Mouse (Mus musculus): ENCODE data around the gene Plagl1. TPM values are rescaled to one million over a fixed set of nuclear protein-coding genes. Genes with fewer than 3 reads are reported as not detected.
A peak's percentile ranks its signal among the peaks of the same experiment; 100 is the strongest.

Plagl1 gene
- polyA plus RNA-seq, 1 experiment, result 47.5 TPM

DNA sequence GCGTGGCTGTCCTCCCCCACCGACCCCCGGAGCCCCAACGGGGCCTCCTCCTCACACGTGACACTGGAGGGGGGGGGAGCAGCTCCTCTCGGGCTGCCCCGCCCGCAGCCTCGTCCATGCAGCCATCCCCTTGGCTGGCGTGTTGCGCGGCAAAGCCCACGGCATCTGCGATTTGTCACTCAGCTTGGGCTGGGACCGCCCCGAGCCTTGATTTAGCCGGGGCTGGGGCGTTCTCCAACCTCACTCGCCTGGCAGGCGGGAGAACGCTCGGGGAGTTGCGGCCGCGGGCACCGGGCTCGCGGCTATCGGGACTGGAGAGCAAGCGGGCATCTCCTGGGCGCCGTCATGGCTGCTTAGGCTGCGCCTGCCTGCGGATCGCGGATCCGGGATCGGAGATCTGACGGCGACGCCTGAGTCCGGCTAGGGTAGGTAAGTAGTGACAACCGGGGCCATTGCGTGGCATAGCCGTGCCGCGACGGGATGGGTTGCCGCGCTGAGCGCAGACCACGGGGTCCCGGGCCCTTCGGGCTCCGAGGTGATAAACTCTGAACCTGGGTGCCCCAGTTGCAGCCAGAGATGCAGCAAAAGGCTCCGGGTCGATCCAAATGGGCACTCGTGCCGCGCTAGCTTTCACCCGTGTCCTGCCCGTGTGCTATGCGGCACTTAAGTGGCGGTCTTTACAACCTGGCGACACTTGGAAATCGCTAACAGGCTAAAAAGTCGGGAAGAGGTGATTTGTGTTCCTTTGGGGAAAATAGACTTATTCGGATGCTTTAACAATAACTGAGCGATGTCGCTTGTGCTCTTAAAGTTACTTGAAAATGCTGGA, 30.5 kb downstream of the Plagl1 start:
- no peak for DNase-seq (ENCODE audit: low read depth)

DNA sequence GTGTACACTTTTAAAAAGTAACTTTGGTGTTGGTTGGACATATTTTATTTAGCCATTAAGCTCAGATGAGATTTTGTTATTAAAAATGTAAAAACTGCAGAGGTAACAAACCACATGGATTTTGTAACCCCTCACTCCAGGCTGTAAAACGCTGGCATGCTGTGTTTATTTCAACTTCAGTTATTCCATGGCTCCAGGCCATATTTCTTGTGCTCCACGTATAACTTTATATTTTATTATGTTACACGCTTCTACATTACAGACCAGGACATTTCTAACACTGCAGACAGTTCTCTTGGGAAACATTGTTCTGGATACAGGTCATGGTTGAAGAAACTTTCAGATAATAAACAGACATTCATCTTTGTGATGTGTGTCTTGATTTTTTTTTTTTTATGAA, 32.7 kb downstream of the Plagl1 start:
- DNase-seq (ENCODE audit: low read depth), result no peak

DNA sequence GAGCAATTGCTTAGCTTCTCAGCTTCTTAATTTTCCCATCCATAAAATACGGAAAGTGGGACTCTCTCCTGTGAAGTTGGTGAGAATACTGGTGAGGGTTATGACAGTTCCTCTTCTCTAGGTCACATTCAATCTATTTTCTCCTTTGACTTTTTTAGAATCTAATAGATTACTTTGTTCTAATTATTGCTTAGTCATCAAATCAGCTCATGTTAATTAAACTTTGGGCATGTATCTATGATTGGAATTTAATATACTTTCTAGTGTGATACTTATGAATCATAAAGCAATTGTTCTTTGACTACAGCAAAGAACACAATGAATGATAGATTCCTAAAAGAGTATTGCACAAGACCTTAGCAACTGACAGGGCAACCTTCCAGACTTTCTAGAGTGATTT, 38.6 kb downstream of the Plagl1 start:
- no peak for DNase-seq (ENCODE audit: low read depth)

DNA sequence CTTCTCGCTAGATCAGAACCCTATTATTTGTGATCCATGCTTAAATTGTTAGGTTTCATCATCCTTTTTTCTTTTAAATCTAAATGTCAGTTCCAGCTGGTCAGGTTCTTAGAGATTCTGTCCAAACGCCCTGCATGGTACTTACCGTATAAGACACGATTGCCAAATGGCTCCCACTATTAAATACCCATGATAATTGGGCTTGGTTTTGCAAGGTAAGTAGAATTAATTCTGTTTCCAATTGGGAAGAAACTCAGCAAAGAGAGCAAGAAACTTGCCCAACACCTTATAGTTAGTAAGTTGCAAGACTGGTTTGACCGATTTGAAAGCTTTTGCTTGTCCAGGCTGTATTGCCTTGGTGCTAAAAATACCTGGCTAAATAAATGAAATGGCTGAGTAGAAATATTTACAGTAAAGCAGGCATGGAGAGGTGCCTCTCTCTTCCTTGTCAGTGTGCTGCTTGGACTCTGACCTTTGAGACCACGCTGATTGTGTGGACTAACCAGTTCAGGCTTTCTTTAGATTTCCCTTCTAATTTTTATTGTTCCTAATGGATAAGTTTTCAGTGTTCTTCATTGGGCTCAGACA, 39.9 kb downstream of the Plagl1 start:
- DNase-seq (ENCODE audit: low read depth), result peak; percentile 75

DNA sequence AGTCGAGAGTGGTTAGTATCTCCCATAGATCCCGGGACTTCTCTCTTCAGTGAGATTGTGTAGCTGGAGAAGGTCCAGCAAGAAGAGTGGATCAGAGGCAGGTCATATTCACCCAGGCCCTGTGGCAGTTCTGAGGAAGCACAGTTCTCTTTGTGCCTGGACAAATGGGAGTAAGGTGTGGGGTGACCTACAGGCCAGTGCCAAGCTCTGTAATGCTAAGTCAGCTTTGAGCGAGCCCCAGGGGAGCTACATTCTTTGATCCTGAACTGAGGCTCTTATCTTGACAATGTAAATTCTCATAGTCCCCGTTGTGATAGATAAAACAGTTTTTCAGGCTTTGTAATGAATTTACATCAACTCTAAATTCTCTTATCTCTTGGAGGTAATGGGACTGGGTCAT, 42.1 kb downstream of the Plagl1 start:
- no peak for DNase-seq (ENCODE audit: low read depth)

DNA sequence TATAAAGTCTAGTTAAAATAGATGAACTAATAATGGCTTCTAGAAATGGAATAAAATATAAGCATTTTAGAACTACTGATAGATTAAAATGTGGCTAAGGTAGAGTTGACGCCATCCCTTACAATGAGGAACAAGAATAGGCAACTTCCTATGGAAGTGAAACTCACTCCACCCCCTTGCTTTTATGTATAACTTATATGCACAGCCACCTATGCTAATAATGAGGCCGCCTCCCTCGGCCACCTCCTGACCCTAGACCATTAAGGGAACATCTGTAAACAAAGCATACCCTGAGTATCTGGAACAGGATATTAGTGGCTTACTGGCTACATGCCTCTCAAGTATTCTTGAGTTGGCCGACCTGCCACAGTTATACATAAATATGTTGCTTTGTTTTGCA, 43.5 kb downstream of the Plagl1 start:
- DNase-seq (ENCODE audit: low read depth), result no peak

DNA sequence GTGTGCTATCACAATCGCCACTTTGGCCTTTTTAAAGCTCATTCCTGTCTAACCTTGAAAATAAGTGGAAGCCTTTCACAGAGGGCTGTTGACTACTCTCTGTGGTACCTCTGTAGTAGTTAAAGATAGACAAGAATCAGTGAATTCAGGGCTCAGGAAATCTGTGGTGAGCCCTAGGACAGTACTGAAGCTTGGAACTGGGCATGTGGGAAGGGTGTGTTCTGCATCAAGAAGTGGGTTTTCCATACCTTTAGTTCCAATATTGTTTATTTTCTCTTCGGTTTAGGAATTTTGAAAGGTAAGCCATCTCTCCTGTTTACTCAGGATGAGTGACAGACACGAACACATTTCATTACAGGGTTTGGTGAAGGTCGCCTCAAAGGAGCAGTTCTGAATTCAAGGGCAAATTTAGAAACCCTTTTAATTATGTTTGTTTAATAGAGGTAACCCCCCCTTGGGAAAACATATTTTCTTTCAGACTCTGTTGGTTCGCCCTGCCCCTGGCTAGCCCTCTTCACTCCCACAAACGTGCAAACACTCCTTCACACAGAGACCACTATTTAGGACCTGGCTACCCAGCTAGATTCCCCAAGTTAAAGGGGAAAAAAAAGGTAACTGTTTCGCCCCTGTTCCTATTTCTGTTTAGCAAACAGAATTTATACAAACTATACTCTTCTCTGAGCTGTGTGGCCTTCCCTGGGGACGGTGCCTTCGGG, 46.8 kb downstream of the Plagl1 start:
- DNase-seq (ENCODE audit: low read depth), result no peak

DNA sequence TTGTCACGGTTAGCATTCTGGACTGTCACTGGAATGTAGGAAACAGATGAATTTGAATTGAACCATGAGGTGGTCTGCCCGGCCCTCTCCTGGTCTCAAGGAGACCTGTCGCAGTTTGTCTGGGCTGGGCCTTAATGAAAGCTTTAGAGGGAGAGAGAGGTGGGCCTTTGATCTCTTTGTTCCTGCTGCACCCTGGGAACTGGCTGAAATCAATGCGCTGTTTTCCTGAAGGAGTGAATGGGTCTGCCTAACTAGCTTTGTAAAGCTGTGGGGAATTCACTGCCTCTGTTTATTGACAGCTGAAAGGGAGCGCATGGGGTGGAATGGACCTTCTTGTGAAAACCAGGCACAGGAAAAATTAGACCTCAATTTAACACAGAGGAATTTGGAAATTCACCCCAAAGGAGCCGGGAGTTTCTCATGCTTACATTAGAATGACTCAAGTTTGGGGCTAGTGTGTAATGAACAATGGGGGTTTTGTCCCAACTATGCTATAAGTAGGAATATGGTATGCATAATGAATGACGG, 47.8 kb downstream of the Plagl1 start:
- DNase-seq (ENCODE audit: low read depth), result no peak

DNA sequence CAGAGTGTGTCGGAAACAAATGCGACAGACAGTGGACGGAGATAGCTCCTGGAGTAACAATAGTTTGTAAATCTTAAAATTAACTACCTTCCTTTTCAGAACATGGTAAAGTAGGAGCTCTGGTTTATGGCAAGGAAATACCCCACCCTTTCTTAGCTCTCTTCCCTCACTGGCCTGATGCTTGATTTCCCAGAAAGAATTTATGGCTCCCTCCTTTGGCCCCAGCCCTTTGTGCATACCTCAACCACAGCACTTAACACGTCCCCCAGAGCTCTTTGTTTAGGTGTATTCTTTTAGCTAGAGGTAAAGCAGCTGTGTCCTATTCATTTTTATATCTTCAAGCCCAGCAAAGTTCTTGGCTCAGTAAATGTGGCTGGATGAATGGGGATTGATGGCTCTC, 48.5 kb downstream of the Plagl1 start:
- no peak for DNase-seq (ENCODE audit: low read depth)

DNA sequence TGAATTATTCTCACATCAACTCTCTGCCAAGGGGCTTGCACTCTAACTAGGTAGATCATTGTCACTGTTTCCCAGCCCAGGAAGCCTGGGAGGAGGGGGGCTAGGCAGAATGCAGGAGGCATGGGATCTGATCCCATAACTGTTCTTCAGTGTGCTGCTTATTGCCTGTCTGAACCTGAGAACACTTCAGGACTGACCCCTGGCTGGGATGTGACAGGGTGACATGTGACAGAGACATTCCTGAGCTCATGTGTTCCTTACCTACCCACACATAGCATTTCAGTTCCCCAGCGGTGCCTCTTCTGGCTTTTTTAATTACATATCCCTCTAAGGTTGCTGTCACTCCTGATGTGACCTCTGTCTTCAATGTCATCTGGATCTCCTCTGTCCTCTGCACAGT, 49.5 kb downstream of the Plagl1 start:
- DNase-seq (ENCODE audit: low read depth), result no peak

DNA sequence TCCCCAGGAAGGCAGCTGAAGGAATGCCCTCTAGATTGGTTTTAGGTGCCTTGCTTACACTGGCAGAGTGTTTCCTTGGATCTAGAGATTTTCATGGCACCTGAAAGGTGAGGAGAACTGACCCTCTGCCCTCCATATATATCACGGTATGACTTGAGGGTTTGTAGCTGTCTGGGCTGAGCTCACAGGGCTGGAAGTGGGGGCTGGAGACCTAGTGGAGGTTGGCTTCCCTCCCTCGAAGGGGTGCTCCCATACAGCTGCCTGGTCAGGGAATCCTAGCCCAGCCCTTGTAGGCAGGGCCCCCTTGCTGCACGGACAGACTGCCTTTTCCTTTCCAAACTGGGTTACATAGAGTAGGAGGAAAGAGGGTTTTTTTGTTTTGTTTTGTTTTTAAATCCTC, 52.5 kb downstream of the Plagl1 start:
- no peak for DNase-seq (ENCODE audit: low read depth)

DNA sequence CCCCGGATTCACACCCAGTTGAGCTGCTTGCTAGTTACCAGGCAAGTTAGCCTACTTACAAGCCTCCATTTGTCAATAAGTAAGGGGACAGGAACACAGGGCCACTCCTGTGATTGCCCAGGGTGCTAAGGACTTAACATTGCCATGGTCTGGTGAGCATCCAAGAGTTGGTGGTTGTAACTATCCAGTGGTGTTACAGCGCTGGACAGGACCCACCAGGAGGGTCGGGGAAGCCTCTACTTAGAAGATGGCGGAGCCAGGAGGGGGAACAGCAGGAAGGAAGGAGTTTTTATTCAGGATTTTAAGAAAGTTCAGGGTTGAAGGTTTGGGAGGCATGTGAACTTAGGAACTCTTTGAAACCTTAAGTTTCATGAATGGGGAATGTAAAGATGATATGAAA, 53.3 kb downstream of the Plagl1 start:
- DNase-seq (ENCODE audit: low read depth), result no peak

DNA sequence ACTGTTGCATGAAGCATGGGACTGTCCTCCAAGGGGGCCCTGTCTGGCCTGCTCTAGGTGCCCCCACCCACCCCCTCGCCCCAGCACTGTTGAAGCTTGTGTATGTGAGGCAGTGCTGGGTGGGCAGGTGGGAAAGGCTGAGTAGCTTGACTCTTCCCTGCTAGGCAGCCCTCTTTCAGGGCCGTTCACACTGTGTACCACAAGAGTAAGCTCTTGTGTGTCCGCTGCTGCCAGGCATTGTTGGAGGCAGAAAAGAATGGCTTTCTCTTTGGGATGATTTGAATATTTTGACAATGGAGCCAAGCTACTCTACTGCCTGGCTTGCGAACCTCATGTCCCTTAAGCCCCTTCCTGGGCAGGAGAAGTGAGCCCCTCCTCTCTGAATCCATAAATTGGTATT, 54.7 kb downstream of the Plagl1 start:
- DNase-seq (ENCODE audit: low read depth), result no peak

DNA sequence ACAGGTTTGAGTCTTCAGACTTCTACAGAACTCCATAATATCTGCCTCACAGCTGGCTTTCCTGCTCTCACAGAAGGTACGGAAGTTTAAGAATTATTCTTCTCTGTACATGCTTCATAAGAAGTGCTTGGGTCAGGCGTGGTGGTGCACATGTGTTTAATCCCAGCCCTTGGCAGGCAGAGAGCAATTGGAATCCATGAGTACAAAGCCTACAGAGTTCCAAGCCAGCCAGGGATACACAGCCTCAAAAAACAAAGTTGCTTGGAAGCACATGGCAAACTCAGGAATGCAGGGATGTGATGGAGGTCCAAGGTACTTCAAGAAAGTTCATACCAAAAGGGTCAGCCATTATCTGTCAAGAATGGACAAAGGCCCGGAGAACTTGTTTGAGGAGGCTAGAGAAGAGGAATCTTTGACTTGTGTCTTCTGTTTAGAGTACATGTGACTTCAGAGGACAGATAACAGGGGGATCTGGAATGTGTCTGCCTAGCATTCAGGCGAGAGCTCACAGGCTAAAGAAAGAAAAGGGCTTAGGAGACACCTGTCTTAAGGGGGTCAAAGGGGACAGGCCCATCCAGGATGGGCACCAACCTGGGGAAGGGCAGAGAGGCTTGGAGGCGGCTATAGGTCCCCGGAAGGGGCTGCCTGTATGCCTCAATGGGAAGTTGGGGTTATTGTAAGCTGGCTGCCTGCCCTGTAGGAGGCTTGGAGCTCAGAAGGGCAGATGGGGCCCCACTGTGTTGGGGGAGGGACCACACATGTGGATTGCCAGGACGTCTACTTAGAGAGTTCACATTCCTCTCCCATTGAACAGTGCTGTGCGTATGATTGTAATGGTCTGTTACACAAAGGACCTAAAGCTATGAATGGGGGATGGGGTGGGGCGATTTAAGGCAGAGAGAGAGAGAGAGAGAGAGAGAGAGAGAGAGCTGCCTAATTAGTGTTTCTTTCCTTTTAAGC, 56.7 kb downstream of the Plagl1 start:
- DNase-seq (ENCODE audit: low read depth), result no peak

DNA sequence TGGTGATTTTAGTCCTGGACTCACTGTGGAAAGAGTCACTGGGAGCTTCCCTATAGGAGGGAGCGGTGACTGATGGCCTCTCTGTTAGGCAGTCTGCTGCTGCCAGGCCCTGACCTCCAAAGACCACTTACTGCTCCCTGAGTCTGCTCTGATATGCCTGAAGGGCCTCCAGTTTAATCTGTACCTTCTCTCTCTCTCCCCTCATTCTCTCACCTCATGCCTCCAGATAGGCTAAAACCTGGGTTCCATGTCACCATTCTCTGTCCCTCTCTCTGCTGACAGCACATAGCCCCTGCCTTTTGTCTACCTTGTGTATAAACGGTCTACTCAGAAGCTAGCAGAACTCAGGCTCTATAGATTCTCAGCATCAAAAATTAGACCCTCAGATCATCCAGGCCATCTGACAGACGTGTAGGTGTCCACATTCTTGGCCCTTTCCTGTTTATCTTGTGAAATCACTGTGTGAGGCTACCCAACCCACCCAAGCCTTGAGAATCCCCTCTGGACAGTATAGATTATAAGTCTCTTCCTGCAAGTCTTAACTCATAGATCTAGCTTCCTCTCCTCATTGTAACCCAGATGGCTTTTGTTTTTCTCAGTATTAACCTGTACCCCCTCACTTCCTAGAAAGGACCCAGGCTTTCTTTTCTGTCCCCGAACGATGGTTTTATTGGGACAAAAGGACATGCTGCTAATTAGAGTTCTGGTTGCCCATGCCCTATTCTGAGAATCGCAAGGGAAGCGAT, 57.9 kb downstream of the Plagl1 start:
- no peak for DNase-seq (ENCODE audit: low read depth)

DNA sequence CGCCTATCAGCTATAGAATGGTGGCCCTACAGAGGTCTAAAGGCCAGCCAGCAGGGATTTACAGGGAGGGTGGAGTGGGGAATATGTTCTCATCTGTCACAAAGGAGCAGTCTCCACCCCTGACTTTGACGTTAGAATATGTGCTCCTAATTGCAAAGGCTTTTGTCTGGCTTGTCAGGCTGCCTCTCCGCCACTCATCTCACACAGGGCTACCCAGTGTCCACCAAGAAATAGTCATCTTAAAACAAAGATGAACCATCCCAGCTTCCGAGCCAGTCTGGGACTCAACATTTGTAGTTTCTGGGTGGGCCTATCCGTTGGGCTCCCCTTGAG, 58.4 kb downstream of the Plagl1 start:
- no peak for DNase-seq (ENCODE audit: low read depth)

DNA sequence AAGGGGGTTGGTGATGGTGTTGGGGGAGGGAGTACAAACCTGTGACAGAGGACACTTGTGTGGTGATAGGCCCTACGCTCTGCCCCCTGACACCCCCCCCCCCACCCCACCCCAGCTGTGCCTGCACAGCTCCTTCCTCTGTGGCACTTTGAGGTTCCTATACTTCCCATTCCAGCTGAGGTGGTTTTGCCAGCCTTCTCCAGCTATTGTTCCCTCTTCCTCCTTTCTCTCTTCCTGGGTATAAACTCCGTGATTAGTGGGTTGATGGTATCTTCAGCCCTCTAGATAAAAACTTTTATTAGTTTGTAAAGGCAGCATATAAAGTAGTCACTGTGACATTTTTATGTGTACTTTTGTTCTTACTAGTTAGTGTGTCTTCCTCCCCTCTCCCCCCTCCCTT, 59.0 kb downstream of the Plagl1 start:
- DNase-seq (ENCODE audit: low read depth), result no peak

DNA sequence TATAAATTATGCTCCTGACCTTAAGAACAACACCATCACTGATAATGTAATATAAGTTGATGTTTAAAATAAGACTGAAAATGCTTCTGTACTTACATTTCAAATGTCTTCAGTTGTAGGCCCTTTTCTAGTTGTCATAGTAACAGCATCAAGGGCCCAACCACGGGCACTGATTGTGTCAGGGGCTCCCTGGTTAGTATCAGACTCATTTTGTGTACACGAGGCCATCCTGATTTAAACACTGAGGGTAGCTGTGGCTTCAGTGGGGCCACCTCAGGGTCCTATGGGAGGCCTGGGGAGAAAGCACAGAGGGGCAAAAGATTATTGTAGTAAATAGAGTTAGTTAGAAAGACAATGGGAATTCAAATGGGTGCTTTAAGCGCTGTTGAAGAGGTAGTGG, 65.5 kb downstream of the Plagl1 start:
- no peak for DNase-seq (ENCODE audit: low read depth)

DNA sequence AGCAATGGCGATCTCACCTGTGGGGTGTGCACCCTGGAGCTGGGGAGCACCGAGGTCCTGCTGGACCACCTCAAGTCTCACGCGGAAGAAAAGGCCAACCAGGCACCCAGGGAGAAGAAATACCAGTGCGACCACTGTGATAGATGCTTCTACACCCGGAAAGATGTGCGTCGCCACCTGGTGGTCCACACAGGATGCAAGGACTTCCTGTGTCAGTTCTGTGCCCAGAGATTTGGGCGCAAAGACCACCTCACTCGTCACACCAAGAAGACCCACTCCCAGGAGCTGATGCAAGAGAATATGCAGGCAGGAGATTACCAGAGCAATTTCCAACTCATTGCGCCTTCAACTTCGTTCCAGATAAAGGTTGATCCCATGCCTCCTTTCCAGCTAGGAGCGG, 67.0 kb downstream of the Plagl1 start:
- DNase-seq (ENCODE audit: low read depth), result no peak

DNA sequence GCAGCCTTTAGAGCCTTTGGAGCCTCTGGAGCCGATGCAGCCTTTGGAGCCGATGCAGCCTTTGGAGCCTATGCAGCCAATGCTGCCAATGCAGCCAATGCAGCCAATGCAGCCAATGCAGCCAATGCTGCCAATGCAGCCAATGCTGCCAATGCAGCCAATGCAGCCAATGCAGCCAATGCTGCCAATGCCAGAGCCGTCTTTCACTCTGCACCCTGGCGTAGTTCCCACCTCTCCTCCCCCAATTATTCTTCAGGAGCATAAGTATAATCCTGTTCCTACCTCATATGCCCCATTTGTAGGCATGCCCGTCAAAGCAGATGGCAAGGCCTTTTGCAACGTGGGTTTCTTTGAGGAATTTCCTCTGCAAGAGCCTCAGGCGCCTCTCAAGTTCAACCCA, 67.6 kb downstream of the Plagl1 start:
- no peak for DNase-seq (ENCODE audit: low read depth)

DNA sequence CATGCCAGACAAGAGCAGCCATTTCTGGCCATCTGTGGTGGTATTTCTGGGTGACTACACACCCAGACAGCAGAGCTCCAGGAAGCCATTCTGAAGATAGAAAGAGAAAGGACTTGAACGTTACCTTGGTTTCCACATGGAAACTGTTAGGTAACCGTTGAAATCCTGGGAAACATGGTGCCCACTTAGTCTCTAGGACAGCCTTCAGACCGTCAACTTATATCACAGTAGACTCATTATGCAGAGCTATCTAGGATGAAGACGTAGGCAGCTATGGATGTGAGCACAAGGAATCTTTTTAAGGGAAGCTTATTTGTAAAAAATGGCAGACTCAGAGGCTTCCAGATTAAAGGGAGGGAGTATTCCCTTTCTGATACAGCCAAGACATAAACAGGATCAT, 73.5 kb downstream of the Plagl1 start:
- DNase-seq (ENCODE audit: low read depth), result no peak
